Mouse (Mus musculus) urinary bladder, postnatal 14 days (tissue): ENCODE data around the gene Pdzd11.

ENCODE experiments used
- DNase-seq: peaks from one replicate; pipeline ENCODE4 v3.0.0; 2021; ENCODE audit warnings: low spot score

Pdzd11 gene

GRCm38 (mm10) chrX:100625802-100626793, at the start of gene Pdzd11:
TSS of gene Pdzd11 (minus strand) at chrX:100626568.
- peak; percentile 91 for DNase-seq

GRCm38 (mm10) chrX:100664825-100665224, 38.5 kb upstream of the Pdzd11 start:
- DNase-seq: no peak

- DNase-seq: no peak
These were observed 26.5 kb upstream of the Pdzd11 start for GRCm38 (mm10) chrX:100652848-100653247.

GRCm38 (mm10) chrX:100638477-100638876, 12.1 kb upstream of the Pdzd11 start:
- no peak for DNase-seq

GRCm38 (mm10) chrX:100629076-100629475, 2.7 kb upstream of the Pdzd11 start:
- DNase-seq: no peak

- DNase-seq: no peak
These were observed 894 bp downstream of the Pdzd11 start, which contains the start of gene Kif4 for GRCm38 (mm10) chrX:100625546-100625801. TSS of gene Kif4 (plus strand) at chrX:100625737.

- no peak for DNase-seq
These were observed 1.2 kb downstream of the Pdzd11 start for GRCm38 (mm10) chrX:100625146-100625545.

- no peak for DNase-seq
These were observed 2.1 kb downstream of the Pdzd11 start for GRCm38 (mm10) chrX:100624242-100624641.

GRCm38 (mm10) chrX:100621366-100621765, 5.0 kb downstream of the Pdzd11 start:
- DNase-seq: no peak

- DNase-seq: no peak
These were observed 7.9 kb downstream of the Pdzd11 start for GRCm38 (mm10) chrX:100618488-100618887.

- DNase-seq: no peak
These were observed 21.1 kb downstream of the Pdzd11 start, which contains the start of gene Arr3 for GRCm38 (mm10) chrX:100605314-100605713. TSS of gene Arr3 (plus strand) at chrX:100605497.

GRCm38 (mm10) chrX:100599755-100600154, 26.6 kb downstream of the Pdzd11 start:
- no peak for DNase-seq

GRCm38 (mm10) chrX:100597439-100597838, 28.9 kb downstream of the Pdzd11 start:
- DNase-seq: peak; percentile 42

- DNase-seq: no peak
These were observed 31.6 kb downstream of the Pdzd11 start, which contains the start of gene P2ry4 for GRCm38 (mm10) chrX:100594791-100595190. TSS of gene P2ry4 (minus strand) at chrX:100594869.
